Mouse (Mus musculus) liver, embryonic 14.5 days (tissue): ENCODE data around the gene Tmem44.

Experiments used
- CTCF ChIP-seq: IDR thresholded peaks from 2 replicates; pipeline ENCODE4 v1.5.1; 2016; ENCODE audit warnings: antibody characterized with exemption, low read depth, control low read depth
- EP300 ChIP-seq: IDR thresholded peaks from 2 replicates; pipeline ENCODE4 v1.6.1; 2016; ENCODE audit warnings: antibody characterized with exemption, low read depth

- no peak for TF ChIP-seq EP300
- no peak for TF ChIP-seq CTCF
Observed at GRCm38 (mm10) chr16:30510504-30511451, 39.9 kb downstream of the Tmem44 start.
